Mouse (Mus musculus): ENCODE results near the gene Prl8a9. TPM values are rescaled to one million over a fixed set of nuclear protein-coding genes. Genes with fewer than 3 reads are reported as not detected.

Gene Prl8a9
- polyA plus RNA-seq (2012; rRNA removed), result not detected in 2 replicates

GRCm38 (mm10) chr13:27564506-27564905, at the start of gene Prl8a9:
Gene Prl8a9 (minus strand): TSS chr13:27564606.

DNA sequence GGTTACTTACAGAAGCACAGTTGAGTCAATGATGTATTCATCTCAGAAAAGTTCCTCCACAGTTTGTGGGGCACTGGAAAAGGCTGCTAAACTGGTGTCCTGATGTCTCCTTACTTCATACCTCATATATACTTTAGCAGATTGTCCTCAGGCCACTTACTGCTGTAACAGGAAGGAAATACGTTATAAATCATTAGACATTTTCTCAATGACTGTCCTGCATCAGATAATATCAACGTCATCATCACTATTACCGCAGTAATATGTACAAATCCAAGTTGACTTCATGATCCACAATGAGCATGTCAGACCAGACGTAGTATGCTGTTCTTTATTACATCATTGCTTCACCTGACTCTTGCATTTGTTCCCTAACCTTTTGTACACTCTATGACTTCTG, 46.1 kb upstream of the Prl8a9 start, which contains the start of gene Prl7b1:
Gene Prl7b1 (minus strand): TSS at position 101 of the 400 bp plus-strand sequence.

DNA sequence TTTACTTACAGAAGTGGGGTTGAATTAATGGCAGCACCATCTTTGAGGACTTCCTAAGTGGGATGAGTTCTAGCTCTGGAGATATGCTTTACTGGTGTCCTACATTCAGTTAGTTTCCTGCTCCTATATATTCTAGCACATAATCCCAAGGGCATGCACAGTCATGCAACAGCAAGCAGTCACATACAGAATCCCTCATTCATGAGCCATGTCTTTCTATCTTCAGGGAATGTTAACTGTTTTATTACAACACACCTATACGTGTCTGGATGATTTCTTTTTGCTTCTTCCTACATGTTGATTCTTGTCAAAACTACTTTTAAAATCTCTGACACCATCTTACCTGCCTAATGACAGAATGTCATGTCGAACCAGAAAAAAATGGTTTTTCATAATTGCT, 17.7 kb upstream of the Prl8a9 start, which contains the start of gene Prl8a1:
Gene Prl8a1 (minus strand): TSS at position 101 of the 400 bp plus-strand sequence.

DNA sequence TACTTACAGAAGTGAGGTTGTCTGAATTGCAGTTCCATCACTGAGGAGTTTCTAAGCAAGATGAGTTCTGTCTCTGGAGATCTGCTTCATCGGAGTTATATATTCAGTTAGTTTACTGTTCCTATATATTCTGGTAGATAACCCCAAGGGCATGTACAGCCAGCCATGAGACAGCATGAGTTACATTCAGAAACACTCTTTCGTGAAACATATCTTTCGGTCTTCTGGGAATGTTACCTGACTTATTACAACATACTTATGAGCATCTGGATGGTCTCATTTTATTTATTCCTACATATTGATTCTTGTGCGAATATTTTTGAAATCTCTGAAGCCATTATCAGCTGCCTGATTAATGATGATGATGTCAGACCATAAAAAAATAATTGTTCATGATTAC, 51.3 kb downstream of the Prl8a9 start, which contains the start of gene Prl8a8:
Gene Prl8a8 (minus strand): TSS at position 101 of the 400 bp plus-strand sequence.

Other genes with a start within 250 kb of the Prl8a9 start
- gene Prl8a2, start 218.9 kb downstream of the Prl8a9 start, polyA plus RNA-seq (2012; rRNA removed), result not detected in 2 replicates
- not detected in 2 replicates for gene Prl2b1, start 173.8 kb downstream of the Prl8a9 start, polyA plus RNA-seq (2012; rRNA removed)
- not detected in 2 replicates for gene Prl8a6, start 125.9 kb downstream of the Prl8a9 start, polyA plus RNA-seq (2012; rRNA removed)
- gene Prl8a8, start 51.4 kb downstream of the Prl8a9 start, polyA plus RNA-seq (2012; rRNA removed), result not detected in 2 replicates
- not detected in 2 replicates for gene Prl8a1, start 17.6 kb upstream of the Prl8a9 start, polyA plus RNA-seq (2012; rRNA removed)
- not detected in 2 replicates for gene Prl7b1, start 46.0 kb upstream of the Prl8a9 start, polyA plus RNA-seq (2012; rRNA removed)
- gene Prl7a1, start 77.9 kb upstream of the Prl8a9 start, polyA plus RNA-seq (2012; rRNA removed), result not detected in 2 replicates
- not detected in 2 replicates for gene Prl7a2, start 103.4 kb upstream of the Prl8a9 start, polyA plus RNA-seq (2012; rRNA removed)
- not detected in 2 replicates for gene Prl7d1, start 152.1 kb upstream of the Prl8a9 start, polyA plus RNA-seq (2012; rRNA removed)
- gene Prl7c1, start 216.2 kb upstream of the Prl8a9 start, polyA plus RNA-seq (2012; rRNA removed), result not detected in 2 replicates
- not detected in 2 replicates for gene Prl2a1, start 237.0 kb upstream of the Prl8a9 start, polyA plus RNA-seq (2012; rRNA removed)